Mouse (Mus musculus) lung, adult 2 months (tissue): Measurements from ENCODE around the gene Hmx1. TPM values are rescaled to one million over a fixed set of nuclear protein-coding genes. Genes with fewer than 3 reads are reported as not detected.

Source experiments
- DNase-seq: peaks from one replicate; pipeline ENCODE4 v3.0.0; 2022
- H3K4me1 ChIP-seq: fragments of 200-500 bp; 2 replicates; pipeline ENCODE4 v1.6.1; 2011; ENCODE audit warnings: low read length; ENCODE audit not compliant: control insufficient read depth, insufficient read depth
- H3K4me3 ChIP-seq: fragments of 200-500 bp; replicated peaks from 2 replicates; pipeline ENCODE3; 2011; ENCODE audit warnings: low read depth, mild to moderate bottlenecking, control low read depth, low read length; ENCODE audit errors: extremely low read depth
- CTCF ChIP-seq: fragments of 200-500 bp; IDR thresholded peaks from 2 replicates; pipeline ENCODE4 v1.5.1; 2011; ENCODE audit warnings: mild to moderate bottlenecking, low read length, control low read depth; ENCODE audit not compliant: insufficient read depth
- POLR2A ChIP-seq: fragments of 200-500 bp; IDR thresholded peaks from 2 replicates; pipeline ENCODE4 v1.6.1; 2011; ENCODE audit warnings: low read depth, mild to moderate bottlenecking, control low read depth, low read length, borderline replicate concordance; ENCODE audit errors: extremely low read depth
- WGBS: fragments of 180-500 bp; shearing (Covaris S2); methylation state at CpG from one replicate; pipeline ENCODE4 v1.1.7; 2018; 5-methylcytosine and 5-hydroxymethylcytosine counted together
- polyA plus RNA-seq: library from polyadenylated mRNA; depleted of rRNA; stranded (reverse); fragments of >200 nt; gene quantifications from 2 replicates; pipeline ENCODE4 v1.2.3, GENCODE M21; 2012

The Hmx1 gene
- polyA plus RNA-seq, 1 experiment, result not detected

GRCm38 (mm10) chr5:35387834-35388490 is 946 bp upstream of the Hmx1 start:
- H3K4me1 ChIP-seq, result no peaks in the 10 kb centered on the region
- no peak overlapping the region for H3K4me3 ChIP-seq
- no peak for DNase-seq
- WGBS, result 4% methylated on average over 38 of the region's 38 CpGs
- TF ChIP-seq CTCF, result no peak
- TF ChIP-seq POLR2A, result no peak

- WGBS, result 10% methylated on average over 11 of the region's 11 CpGs
- Histone ChIP-seq H3K4me1 (no peaks in the 10 kb centered on the region), H3K4me3 (no peak overlapping the region)
- no peak for DNase-seq
- no peak for TF ChIP-seq CTCF
- no peak for TF ChIP-seq POLR2A
These were observed 533 bp downstream of the Hmx1 start for GRCm38 (mm10) chr5:35389441-35389840.

GRCm38 (mm10) chr5:35389915-35390314 is 1.0 kb downstream of the Hmx1 start:
- TF ChIP-seq POLR2A, result no peak
- no peak for TF ChIP-seq CTCF
- no peak for DNase-seq
- no peak overlapping the region for H3K4me3 ChIP-seq
- WGBS, result 28% methylated on average over 3 of the region's 3 CpGs
- no peaks in the 10 kb centered on the region for H3K4me1 ChIP-seq

- 5% methylated on average over 22 of the region's 22 CpGs for WGBS
- Histone ChIP-seq H3K4me3 (no peak overlapping the region), H3K4me1 (no peaks in the 10 kb centered on the region)
- TF ChIP-seq POLR2A (no peak), CTCF (no peak)
- DNase-seq, result no peak
These were observed 2.1 kb downstream of the Hmx1 start for GRCm38 (mm10) chr5:35390848-35391655.

GRCm38 (mm10) chr5:35391656-35392333 is 2.9 kb downstream of the Hmx1 start:
- WGBS, result 1% methylated on average over 85 of the region's 88 CpGs
- Histone ChIP-seq H3K4me3 (no peak overlapping the region), H3K4me1 (no peaks in the 10 kb centered on the region)
- no peak for TF ChIP-seq CTCF
- no peak for TF ChIP-seq POLR2A
- DNase-seq, result no peak

- WGBS, result 1% methylated on average over 37 of the region's 37 CpGs
- no peak for DNase-seq
- H3K4me3 ChIP-seq, result no peak overlapping the region
- TF ChIP-seq CTCF (no peak), POLR2A (no peak)
- no peaks in the 10 kb centered on the region for H3K4me1 ChIP-seq
These were observed 3.4 kb downstream of the Hmx1 start for GRCm38 (mm10) chr5:35392334-35392695.

- no peak for DNase-seq
- no peaks in the 10 kb centered on the region for H3K4me1 ChIP-seq
- TF ChIP-seq POLR2A (no peak), CTCF (no peak)
- no peak overlapping the region for H3K4me3 ChIP-seq
- 10% methylated on average over 9 of the region's 9 CpGs for WGBS
These were observed 6.9 kb downstream of the Hmx1 start for GRCm38 (mm10) chr5:35395566-35396440.

- Histone ChIP-seq H3K4me3 (no peak overlapping the region), H3K4me1 (no peaks in the 10 kb centered on the region)
- no peak for TF ChIP-seq CTCF
- no peak for TF ChIP-seq POLR2A
- no peak for DNase-seq
- WGBS, result 3% methylated on average over 57 of the region's 57 CpGs
These were observed 8.2 kb downstream of the Hmx1 start for GRCm38 (mm10) chr5:35396976-35397641.

GRCm38 (mm10) chr5:35397642-35398309 is 8.9 kb downstream of the Hmx1 start:
- Histone ChIP-seq H3K4me3 (no peak overlapping the region), H3K4me1 (no peaks in the 10 kb centered on the region)
- TF ChIP-seq CTCF (no peak), POLR2A (no peak)
- whole genome bisulfite sequencing, result under 1% methylated on average over 49 of the region's 52 CpGs
- no peak for DNase-seq
